Mouse (Mus musculus): ENCODE measurements around the gene Tmem214. TPM values are rescaled to one million over a fixed set of nuclear protein-coding genes. Genes with fewer than 3 reads are reported as not detected.

The Tmem214 gene
- polyA plus RNA-seq, 1 experiment from 2014 or later, result 49.3 TPM

- ATAC-seq (ENCODE audit: insufficient number of reproducible peaks, low FRiP score, low TSS enrichment, low read depth) (no peak), DNase-seq (ENCODE audit: low spot score) (no peak)
- Histone ChIP-seq H3K4me2 (ENCODE audit: low read depth, severe bottlenecking) (no peak overlapping the region), H3K9me3 (ENCODE audit: control insufficient read depth, low read length) (no peaks in the 10 kb centered on the region), H3K4me1 (ENCODE audit: control insufficient read depth, insufficient read depth, low read length) (peaks cover 6% of the 10 kb centered on the region; the same call in 1 of the 2 replicates), H3K36me3 (ENCODE audit: control insufficient read depth, insufficient read depth, low read length) (peaks cover 19% of the 10 kb centered on the region), H3K9ac (ENCODE audit: low read length) (no peak overlapping the region), H3K27me3 (ENCODE audit: control insufficient read depth, insufficient read depth, low read length) (no peaks in the 10 kb centered on the region), H3K4me3 (ENCODE audit: low read depth, low read length) (no peak overlapping the region), H3K27ac (replicated peaks; ENCODE audit: low read depth, low read length) (no peak overlapping the region)
- WGBS, result 93% methylated on average over 5 of the region's 5 CpGs
These were observed 34.0 kb downstream of the Tmem214 start for GRCm38 (mm10) chr5:30901860-30902259.

GRCm38 (mm10) chr5:30907413-30908059 is 39.7 kb downstream of the Tmem214 start, which contains the start of gene Ost4:
Ost4 (minus strand) TSS chr5:30907788.
- Histone ChIP-seq H3K9ac (ENCODE audit: low read length) (peak within 1 kb of the TSS; percentile 84), H3K4me3 (ENCODE audit: low read depth, low read length) (peak within 1 kb of the TSS; percentile 76), H3K27me3 (ENCODE audit: control insufficient read depth, insufficient read depth, low read length) (no peaks in the 10 kb centered on the region), H3K36me3 (ENCODE audit: control insufficient read depth, insufficient read depth, low read length) (peaks cover 10% of the 10 kb centered on the region), H3K27ac (replicated peaks; ENCODE audit: low read depth, low read length) (peak within 1 kb of the TSS; percentile 96), H3K4me1 (ENCODE audit: control insufficient read depth, insufficient read depth, low read length) (peaks cover 43% of the 10 kb centered on the region), H3K4me2 (ENCODE audit: low read depth, severe bottlenecking) (peak within 1 kb of the TSS; percentile 94), H3K9me3 (ENCODE audit: control insufficient read depth, low read length) (no peaks in the 10 kb centered on the region)
- DNase-seq (ENCODE audit: low spot score) (peak; percentile 96), ATAC-seq (ENCODE audit: insufficient number of reproducible peaks, low FRiP score, low TSS enrichment, low read depth) (peak; percentile 91)
- WGBS, result under 1% methylated on average over 58 of the region's 58 CpGs

- Histone ChIP-seq H3K27ac (replicated peaks; ENCODE audit: low read depth, low read length) (peak overlapping the region; percentile 96), H3K9me3 (ENCODE audit: control insufficient read depth, low read length) (no peaks in the 10 kb centered on the region), H3K27me3 (ENCODE audit: control insufficient read depth, insufficient read depth, low read length) (no peaks in the 10 kb centered on the region), H3K4me2 (ENCODE audit: low read depth, severe bottlenecking) (peak overlapping the region; percentile 94), H3K4me1 (ENCODE audit: control insufficient read depth, insufficient read depth, low read length) (peaks cover 48% of the 10 kb centered on the region), H3K9ac (ENCODE audit: low read length) (peak overlapping the region; percentile 69; the same call in 1 of the 2 replicates), H3K36me3 (ENCODE audit: control insufficient read depth, insufficient read depth, low read length) (peaks cover 10% of the 10 kb centered on the region), H3K4me3 (ENCODE audit: low read depth, low read length) (peak overlapping the region; percentile 76)
- 25% methylated on average over 13 of the region's 13 CpGs for WGBS
- DNase-seq (ENCODE audit: low spot score) (peak; percentile 70), ATAC-seq (ENCODE audit: insufficient number of reproducible peaks, low FRiP score, low TSS enrichment, low read depth) (no peak)
These were observed 40.9 kb downstream of the Tmem214 start for GRCm38 (mm10) chr5:30908426-30909299.

GRCm38 (mm10) chr5:30909300-30909659 is 41.5 kb downstream of the Tmem214 start:
- H3K9ac ChIP-seq (ENCODE audit: low read length), result no peak overlapping the region; the same call in 1 of the 2 replicates
- peaks cover 10% of the 10 kb centered on the region for H3K36me3 ChIP-seq (ENCODE audit: control insufficient read depth, insufficient read depth, low read length)
- no peaks in the 10 kb centered on the region for H3K27me3 ChIP-seq (ENCODE audit: control insufficient read depth, insufficient read depth, low read length)
- WGBS, result 13% methylated on average over 7 of the region's 7 CpGs
- DNase-seq (ENCODE audit: low spot score), result no peak
- H3K4me3 ChIP-seq (ENCODE audit: low read depth, low read length), result no peak overlapping the region
- peaks cover 49% of the 10 kb centered on the region for H3K4me1 ChIP-seq (ENCODE audit: control insufficient read depth, insufficient read depth, low read length)
- H3K9me3 ChIP-seq (ENCODE audit: control insufficient read depth, low read length), result no peaks in the 10 kb centered on the region
- H3K27ac ChIP-seq (replicated peaks; ENCODE audit: low read depth, low read length), result peak overlapping the region; percentile 96
- no peak for ATAC-seq (ENCODE audit: insufficient number of reproducible peaks, low FRiP score, low TSS enrichment, low read depth)
- no peak overlapping the region for H3K4me2 ChIP-seq (ENCODE audit: low read depth, severe bottlenecking)

GRCm38 (mm10) chr5:30909863-30910262 is 42.1 kb downstream of the Tmem214 start:
- DNase-seq (ENCODE audit: low spot score) (no peak), ATAC-seq (ENCODE audit: insufficient number of reproducible peaks, low FRiP score, low TSS enrichment, low read depth) (no peak)
- Histone ChIP-seq H3K36me3 (ENCODE audit: control insufficient read depth, insufficient read depth, low read length) (peaks cover 6% of the 10 kb centered on the region), H3K27ac (replicated peaks; ENCODE audit: low read depth, low read length) (peak overlapping the region; percentile 96; the same call in 1 of the 2 replicates), H3K4me2 (ENCODE audit: low read depth, severe bottlenecking) (no peak overlapping the region), H3K9ac (ENCODE audit: low read length) (no peak overlapping the region), H3K4me1 (ENCODE audit: control insufficient read depth, insufficient read depth, low read length) (peaks cover 55% of the 10 kb centered on the region), H3K27me3 (ENCODE audit: control insufficient read depth, insufficient read depth, low read length) (no peaks in the 10 kb centered on the region), H3K9me3 (ENCODE audit: control insufficient read depth, low read length) (no peaks in the 10 kb centered on the region), H3K4me3 (ENCODE audit: low read depth, low read length) (no peak overlapping the region)
- WGBS, result 82% methylated on average over 7 of the region's 7 CpGs

- Histone ChIP-seq H3K9me3 (ENCODE audit: control insufficient read depth, low read length) (no peaks in the 10 kb centered on the region), H3K9ac (ENCODE audit: low read length) (no peak overlapping the region), H3K4me3 (ENCODE audit: low read depth, low read length) (no peak overlapping the region), H3K36me3 (ENCODE audit: control insufficient read depth, insufficient read depth, low read length) (peaks cover under 1% of the 10 kb centered on the region; the same call in 1 of the 2 replicates), H3K27ac (replicated peaks; ENCODE audit: low read depth, low read length) (peak overlapping the region; percentile 23), H3K27me3 (ENCODE audit: control insufficient read depth, insufficient read depth, low read length) (no peaks in the 10 kb centered on the region), H3K4me1 (ENCODE audit: control insufficient read depth, insufficient read depth, low read length) (peaks cover 60% of the 10 kb centered on the region), H3K4me2 (ENCODE audit: low read depth, severe bottlenecking) (no peak overlapping the region)
- DNase-seq (ENCODE audit: low spot score) (no peak), ATAC-seq (ENCODE audit: insufficient number of reproducible peaks, low FRiP score, low TSS enrichment, low read depth) (no peak)
These were observed 42.7 kb downstream of the Tmem214 start for GRCm38 (mm10) chr5:30910481-30910880.

- H3K4me2 ChIP-seq (ENCODE audit: low read depth, severe bottlenecking), result no peak overlapping the region
- H3K27me3 ChIP-seq (ENCODE audit: control insufficient read depth, insufficient read depth, low read length), result no peaks in the 10 kb centered on the region
- H3K27ac ChIP-seq (replicated peaks; ENCODE audit: low read depth, low read length), result peak overlapping the region; percentile 99
- H3K36me3 ChIP-seq (ENCODE audit: control insufficient read depth, insufficient read depth, low read length), result no peaks in the 10 kb centered on the region
- peaks cover 59% of the 10 kb centered on the region for H3K4me1 ChIP-seq (ENCODE audit: control insufficient read depth, insufficient read depth, low read length)
- H3K9ac ChIP-seq (ENCODE audit: low read length), result 0 out of 2 replicates have a peak overlapping the region, but pooled peaks have one; percentile 40
- 75% methylated on average over 5 of the region's 5 CpGs for WGBS
- no peak for DNase-seq (ENCODE audit: low spot score)
- H3K9me3 ChIP-seq (ENCODE audit: control insufficient read depth, low read length), result no peaks in the 10 kb centered on the region
- no peak overlapping the region for H3K4me3 ChIP-seq (ENCODE audit: low read depth, low read length)
- ATAC-seq (ENCODE audit: insufficient number of reproducible peaks, low FRiP score, low TSS enrichment, low read depth), result no peak
These were observed 44.3 kb downstream of the Tmem214 start for GRCm38 (mm10) chr5:30912156-30912555.

- 2% methylated on average over 11 of the region's 13 CpGs for WGBS
- DNase-seq (ENCODE audit: low spot score) (peak; percentile 87), ATAC-seq (ENCODE audit: insufficient number of reproducible peaks, low FRiP score, low TSS enrichment, low read depth) (peak; percentile 85)
- Histone ChIP-seq H3K4me3 (ENCODE audit: low read depth, low read length) (peak within 1 kb of the TSS; percentile 58), H3K9me3 (ENCODE audit: control insufficient read depth, low read length) (no peaks in the 10 kb centered on the region), H3K27me3 (ENCODE audit: control insufficient read depth, insufficient read depth, low read length) (no peaks in the 10 kb centered on the region), H3K27ac (replicated peaks; ENCODE audit: low read depth, low read length) (peak within 1 kb of the TSS; percentile 99), H3K36me3 (ENCODE audit: control insufficient read depth, insufficient read depth, low read length) (peaks cover 5% of the 10 kb centered on the region; the same call in 1 of the 2 replicates), H3K4me2 (ENCODE audit: low read depth, severe bottlenecking) (peak within 1 kb of the TSS; percentile 97), H3K4me1 (ENCODE audit: control insufficient read depth, insufficient read depth, low read length) (peaks cover 55% of the 10 kb centered on the region), H3K9ac (ENCODE audit: low read length) (peak within 1 kb of the TSS; percentile 78)
These were observed 45.4 kb downstream of the Tmem214 start, which contains the start of gene Emilin1 for GRCm38 (mm10) chr5:30913060-30913841. Emilin1 (plus strand) TSS chr5:30913402.

Measured in limb, embryonic 11.5 days (tissue).